Mouse (Mus musculus): Measurements from ENCODE around the gene Dgki. TPM values are rescaled to one million over a fixed set of nuclear protein-coding genes. Genes with fewer than 3 reads are reported as not detected.

The Dgki gene
- polyA plus RNA-seq, 1 experiment from 2014 or later, result 0.20 TPM

GRCm38 (mm10) chr6:37328671-37329070, 28.7 kb upstream of the Dgki start:
- no peak for ATAC-seq (ENCODE audit: low read depth)
- no peak overlapping the region for H3K4me2 ChIP-seq (ENCODE audit: low read depth, low read length)
- H3K27me3 ChIP-seq (ENCODE audit: control insufficient read depth, insufficient read depth, low read depth, low read length), result no peaks in the 10 kb centered on the region
- H3K36me3 ChIP-seq (ENCODE audit: control insufficient read depth, insufficient read depth), result no peaks in the 10 kb centered on the region; the same call in 1 of the 2 replicates
- H3K9ac ChIP-seq (ENCODE audit: low read depth, low read length), result no peak overlapping the region
- 63% methylated on average over 7 of the region's 7 CpGs for WGBS (ENCODE audit: insufficient replicate concordance)
- H3K4me3 ChIP-seq (ENCODE audit: low read depth, low read length), result no peak overlapping the region
- no peaks in the 10 kb centered on the region for H3K9me3 ChIP-seq (replicated peaks; ENCODE audit: control insufficient read depth, low read length)
- no peak overlapping the region for H3K27ac ChIP-seq (ENCODE audit: low read length)
- H3K4me1 ChIP-seq (ENCODE audit: control insufficient read depth, low read depth, low read length), result no peaks in the 10 kb centered on the region

- no peak overlapping the region for H3K4me3 ChIP-seq (ENCODE audit: low read depth, low read length)
- H3K27me3 ChIP-seq (ENCODE audit: control insufficient read depth, insufficient read depth, low read depth, low read length), result no peaks in the 10 kb centered on the region
- no peaks in the 10 kb centered on the region for H3K9me3 ChIP-seq (replicated peaks; ENCODE audit: control insufficient read depth, low read length)
- H3K9ac ChIP-seq (ENCODE audit: low read depth, low read length), result no peak overlapping the region
- H3K27ac ChIP-seq (ENCODE audit: low read length), result no peak overlapping the region
- no peak for ATAC-seq (ENCODE audit: low read depth)
- WGBS (ENCODE audit: insufficient replicate concordance), result 49% methylated on average over 6 of the region's 6 CpGs
- no peaks in the 10 kb centered on the region; the same call in 1 of the 2 replicates for H3K36me3 ChIP-seq (ENCODE audit: control insufficient read depth, insufficient read depth)
- no peak overlapping the region for H3K4me2 ChIP-seq (ENCODE audit: low read depth, low read length)
- H3K4me1 ChIP-seq (ENCODE audit: control insufficient read depth, low read depth, low read length), result no peaks in the 10 kb centered on the region
These were observed 27.5 kb upstream of the Dgki start for GRCm38 (mm10) chr6:37327519-37327918.

- Histone ChIP-seq H3K4me1 (ENCODE audit: control insufficient read depth, low read depth, low read length) (no peaks in the 10 kb centered on the region), H3K9me3 (replicated peaks; ENCODE audit: control insufficient read depth, low read length) (no peaks in the 10 kb centered on the region), H3K4me3 (ENCODE audit: low read depth, low read length) (no peak overlapping the region), H3K27me3 (ENCODE audit: control insufficient read depth, insufficient read depth, low read depth, low read length) (no peaks in the 10 kb centered on the region), H3K4me2 (ENCODE audit: low read depth, low read length) (no peak overlapping the region), H3K36me3 (ENCODE audit: control insufficient read depth, insufficient read depth) (no peaks in the 10 kb centered on the region; the same call in 1 of the 2 replicates), H3K9ac (ENCODE audit: low read depth, low read length) (no peak overlapping the region), H3K27ac (ENCODE audit: low read length) (no peak overlapping the region)
- ATAC-seq (ENCODE audit: low read depth), result no peak
- WGBS (ENCODE audit: insufficient replicate concordance), result 48% methylated on average over 8 of the region's 8 CpGs
These were observed 26.6 kb upstream of the Dgki start for GRCm38 (mm10) chr6:37326603-37326955.

- H3K4me3 ChIP-seq (ENCODE audit: low read depth, low read length), result no peak overlapping the region
- no peaks in the 10 kb centered on the region for H3K9me3 ChIP-seq (replicated peaks; ENCODE audit: control insufficient read depth, low read length)
- H3K36me3 ChIP-seq (ENCODE audit: control insufficient read depth, insufficient read depth), result no peaks in the 10 kb centered on the region
- no peaks in the 10 kb centered on the region for H3K27me3 ChIP-seq (ENCODE audit: control insufficient read depth, insufficient read depth, low read depth, low read length)
- ATAC-seq (ENCODE audit: low read depth), result no peak
- no peaks in the 10 kb centered on the region for H3K4me1 ChIP-seq (ENCODE audit: control insufficient read depth, low read depth, low read length)
- 71% methylated on average over 9 of the region's 9 CpGs for whole genome bisulfite sequencing (ENCODE audit: insufficient replicate concordance)
- no peak overlapping the region for H3K9ac ChIP-seq (ENCODE audit: low read depth, low read length)
- no peak overlapping the region for H3K27ac ChIP-seq (ENCODE audit: low read length)
- H3K4me2 ChIP-seq (ENCODE audit: low read depth, low read length), result no peak overlapping the region
These were observed 26.1 kb upstream of the Dgki start for GRCm38 (mm10) chr6:37325906-37326602.

GRCm38 (mm10) chr6:37325076-37325475, 25.1 kb upstream of the Dgki start:
- H3K4me2 ChIP-seq (ENCODE audit: low read depth, low read length), result no peak overlapping the region
- H3K9me3 ChIP-seq (replicated peaks; ENCODE audit: control insufficient read depth, low read length), result no peaks in the 10 kb centered on the region
- 63% methylated on average over 3 of the region's 3 CpGs for WGBS (ENCODE audit: insufficient replicate concordance)
- no peaks in the 10 kb centered on the region for H3K27me3 ChIP-seq (ENCODE audit: control insufficient read depth, insufficient read depth, low read depth, low read length)
- H3K4me3 ChIP-seq (ENCODE audit: low read depth, low read length), result no peak overlapping the region
- no peak overlapping the region for H3K27ac ChIP-seq (ENCODE audit: low read length)
- H3K4me1 ChIP-seq (ENCODE audit: control insufficient read depth, low read depth, low read length), result no peaks in the 10 kb centered on the region
- no peaks in the 10 kb centered on the region for H3K36me3 ChIP-seq (ENCODE audit: control insufficient read depth, insufficient read depth)
- H3K9ac ChIP-seq (ENCODE audit: low read depth, low read length), result no peak overlapping the region
- no peak for ATAC-seq (ENCODE audit: low read depth)

GRCm38 (mm10) chr6:37322641-37323040, 22.7 kb upstream of the Dgki start:
- no peaks in the 10 kb centered on the region for H3K9me3 ChIP-seq (replicated peaks; ENCODE audit: control insufficient read depth, low read length)
- no peak overlapping the region for H3K4me3 ChIP-seq (ENCODE audit: low read depth, low read length)
- H3K9ac ChIP-seq (ENCODE audit: low read depth, low read length), result no peak overlapping the region
- no peaks in the 10 kb centered on the region for H3K4me1 ChIP-seq (ENCODE audit: control insufficient read depth, low read depth, low read length)
- no peak for ATAC-seq (ENCODE audit: low read depth)
- no peaks in the 10 kb centered on the region for H3K27me3 ChIP-seq (ENCODE audit: control insufficient read depth, insufficient read depth, low read depth, low read length)
- no peak overlapping the region for H3K4me2 ChIP-seq (ENCODE audit: low read depth, low read length)
- no peaks in the 10 kb centered on the region for H3K36me3 ChIP-seq (ENCODE audit: control insufficient read depth, insufficient read depth)
- no peak overlapping the region for H3K27ac ChIP-seq (ENCODE audit: low read length)
- WGBS (ENCODE audit: insufficient replicate concordance), result 70% methylated on average over 7 of the region's 7 CpGs

- Histone ChIP-seq H3K27me3 (ENCODE audit: control insufficient read depth, insufficient read depth, low read depth, low read length) (no peaks in the 10 kb centered on the region), H3K4me1 (ENCODE audit: control insufficient read depth, low read depth, low read length) (no peaks in the 10 kb centered on the region), H3K9me3 (replicated peaks; ENCODE audit: control insufficient read depth, low read length) (no peaks in the 10 kb centered on the region), H3K36me3 (ENCODE audit: control insufficient read depth, insufficient read depth) (no peaks in the 10 kb centered on the region), H3K4me2 (ENCODE audit: low read depth, low read length) (no peak overlapping the region), H3K9ac (ENCODE audit: low read depth, low read length) (no peak overlapping the region), H3K27ac (ENCODE audit: low read length) (no peak overlapping the region), H3K4me3 (ENCODE audit: low read depth, low read length) (no peak overlapping the region)
- 69% methylated on average over 9 of the region's 9 CpGs for WGBS (ENCODE audit: insufficient replicate concordance)
- no peak for ATAC-seq (ENCODE audit: low read depth)
These were observed 22.1 kb upstream of the Dgki start for GRCm38 (mm10) chr6:37322088-37322487.

- H3K36me3 ChIP-seq (ENCODE audit: control insufficient read depth, insufficient read depth), result no peaks in the 10 kb centered on the region
- H3K9me3 ChIP-seq (replicated peaks; ENCODE audit: control insufficient read depth, low read length), result no peaks in the 10 kb centered on the region
These were observed 17.9 kb upstream of the Dgki start for GRCm38 (mm10) chr6:37317904-37318303.

GRCm38 (mm10) chr6:37315440-37315839, 15.5 kb upstream of the Dgki start:
- Histone ChIP-seq H3K4me2 (ENCODE audit: low read depth, low read length) (no peak overlapping the region), H3K36me3 (ENCODE audit: control insufficient read depth, insufficient read depth) (no peaks in the 10 kb centered on the region), H3K4me3 (ENCODE audit: low read depth, low read length) (no peak overlapping the region), H3K4me1 (ENCODE audit: control insufficient read depth, low read depth, low read length) (no peaks in the 10 kb centered on the region), H3K9me3 (replicated peaks; ENCODE audit: control insufficient read depth, low read length) (no peaks in the 10 kb centered on the region), H3K27me3 (ENCODE audit: control insufficient read depth, insufficient read depth, low read depth, low read length) (no peaks in the 10 kb centered on the region), H3K27ac (ENCODE audit: low read length) (no peak overlapping the region), H3K9ac (ENCODE audit: low read depth, low read length) (no peak overlapping the region)
- ATAC-seq (ENCODE audit: low read depth), result no peak

More at GRCm38 (mm10) chr6:37317904-37318303, 17.9 kb upstream of the Dgki start:
- Histone ChIP-seq H3K27ac (ENCODE audit: low read length) (no peak overlapping the region), H3K4me2 (ENCODE audit: low read depth, low read length) (no peak overlapping the region), H3K27me3 (ENCODE audit: control insufficient read depth, insufficient read depth, low read depth, low read length) (no peaks in the 10 kb centered on the region), H3K4me1 (ENCODE audit: control insufficient read depth, low read depth, low read length) (no peaks in the 10 kb centered on the region), H3K9ac (ENCODE audit: low read depth, low read length) (no peak overlapping the region), H3K4me3 (ENCODE audit: low read depth, low read length) (no peak overlapping the region)
- WGBS (ENCODE audit: insufficient replicate concordance), result 62% methylated on average over 5 of the region's 5 CpGs
- no peak for ATAC-seq (ENCODE audit: low read depth)
